Mouse (Mus musculus) urinary bladder, postnatal 4 days (tissue): ENCODE results near the gene Defb3.
"Not testable (repeated sequence)": the region's sequence is repeated elsewhere in the genome, so short reads cannot be mapped to it uniquely, and the experiment has no call there.

Source experiments
- DNase-seq, 2 experiments: peaks; one replicate each; pipeline ENCODE4 v3.0.0; 2021 to 2022; ENCODE audit warnings: low spot score in 2 of 2

The Defb3 gene

DNA sequence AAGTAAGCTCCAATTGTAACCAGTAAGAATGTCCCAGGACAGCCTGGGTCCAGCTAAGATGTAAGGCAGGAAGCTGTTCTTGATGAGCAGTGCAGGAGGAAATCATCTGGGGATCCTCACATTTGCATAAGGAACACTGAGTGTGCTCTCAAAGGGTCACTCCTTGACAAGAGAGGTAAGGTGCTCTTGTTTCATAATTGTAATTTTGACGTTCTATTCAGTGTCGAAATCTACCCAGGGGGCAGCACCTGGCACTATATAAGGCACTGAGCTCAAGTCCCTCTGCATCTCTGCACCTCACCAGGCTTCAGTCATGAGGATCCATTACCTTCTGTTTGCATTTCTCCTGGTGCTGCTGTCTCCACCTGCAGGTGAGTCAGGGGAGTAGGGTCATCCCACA is at the start of gene Defb3:
Defb3 (plus strand) TSS at position 301 of the 400 bp plus-strand sequence.
- not testable (repeated sequence) for DNase-seq

DNA sequence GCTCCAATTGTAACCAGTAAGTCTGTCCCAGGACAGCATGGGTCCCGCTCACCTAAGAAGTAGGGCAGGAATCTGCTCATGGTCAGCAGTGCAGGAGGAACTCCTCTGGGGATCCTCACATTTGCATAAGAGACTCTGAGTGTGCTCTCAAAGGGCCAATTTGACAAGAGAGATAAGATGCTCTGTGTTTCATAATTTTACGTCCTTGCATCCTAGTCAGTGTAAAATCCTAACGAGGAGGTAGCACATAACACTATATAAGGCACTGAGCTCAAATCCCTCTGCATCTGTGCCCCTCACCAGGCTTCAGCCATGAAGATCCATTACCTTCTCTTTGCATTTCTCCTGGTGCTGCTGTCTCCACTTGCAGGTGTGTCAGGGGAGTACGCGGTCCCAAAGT is 45.9 kb upstream of the Defb3 start, which contains the start of gene Defb5:
Defb5 (plus strand) TSS at position 301 of the 400 bp plus-strand sequence.
- DNase-seq = no peak

DNA sequence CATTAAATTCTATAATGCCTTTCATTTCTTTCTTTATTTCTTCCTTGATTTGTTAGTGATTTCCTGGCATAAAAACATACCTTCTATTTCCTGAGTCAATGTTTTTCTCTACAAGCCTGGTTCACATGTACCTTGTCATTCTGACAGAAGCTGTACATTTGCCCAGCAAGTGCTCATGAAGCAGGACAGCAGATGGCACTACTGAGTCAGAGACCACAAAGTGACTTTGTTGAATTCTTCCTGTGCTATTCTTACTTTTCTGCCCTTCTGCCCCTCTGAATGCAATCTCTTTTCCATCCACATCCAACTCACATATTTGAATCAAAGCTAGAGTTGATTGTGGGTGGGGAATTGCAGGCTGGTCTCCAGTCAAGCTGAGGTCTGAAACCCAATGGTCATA is 35.0 kb upstream of the Defb3 start:
- no peak for DNase-seq

DNA sequence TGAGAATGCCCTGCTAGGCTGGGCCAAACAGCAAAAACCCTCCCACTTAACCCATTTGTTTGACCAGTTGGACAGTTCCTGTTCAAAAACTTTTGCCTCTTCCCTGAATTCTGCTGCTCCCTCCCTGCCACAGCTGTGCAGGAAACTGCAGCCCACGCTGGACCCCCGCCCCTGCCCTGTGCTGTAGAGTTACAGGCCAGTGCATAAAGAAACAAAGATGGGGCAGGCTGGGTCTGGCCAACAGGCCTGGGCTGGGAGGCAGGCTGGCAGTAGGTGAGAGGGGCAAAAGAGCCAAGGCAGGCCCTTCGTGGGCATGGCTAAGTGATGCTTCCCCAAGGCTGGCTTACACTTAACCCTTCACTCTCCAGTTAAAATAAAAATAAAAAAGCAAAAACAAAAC is 33.5 kb upstream of the Defb3 start:
- no peak for DNase-seq

DNA sequence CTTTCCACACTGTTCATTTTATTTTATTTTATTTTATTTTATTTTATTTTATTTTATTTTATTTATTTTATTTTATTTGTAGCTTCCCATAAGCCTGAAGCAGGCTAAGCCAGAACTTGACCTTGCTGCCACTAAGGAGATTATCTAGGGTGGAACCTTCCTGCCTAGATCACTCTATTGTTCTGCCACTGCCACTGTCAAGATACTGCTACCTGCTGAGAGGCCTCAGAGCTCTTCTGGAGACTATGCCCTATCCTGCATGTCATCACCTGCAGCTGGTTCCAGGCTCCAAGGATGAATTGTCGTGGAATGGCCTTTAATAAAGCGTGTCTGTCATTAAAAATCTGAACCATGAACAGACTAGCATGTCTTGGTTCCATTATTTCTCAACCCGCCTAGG is 5.2 kb downstream of the Defb3 start:
- DNase-seq = not testable (repeated sequence)

DNA sequence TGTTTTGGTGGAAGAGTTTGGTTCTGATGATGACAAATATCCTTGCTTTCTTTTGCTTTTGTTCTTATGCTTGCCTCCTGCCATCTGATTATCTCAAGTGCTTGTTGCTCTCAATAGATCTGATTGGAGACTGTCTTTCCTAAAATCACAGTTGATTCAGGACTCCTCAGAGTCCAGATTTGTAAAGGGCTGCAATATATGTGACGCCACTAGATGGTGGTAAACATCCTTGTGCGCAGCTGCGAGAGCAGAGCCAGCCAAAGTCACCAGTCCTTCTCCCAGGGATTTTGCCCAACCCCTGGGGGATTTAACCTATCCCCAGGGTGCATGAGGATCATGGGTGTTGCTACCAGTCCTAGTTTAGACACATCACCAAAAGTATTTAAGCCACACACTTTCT is 38.7 kb downstream of the Defb3 start:
- DNase-seq = no peak
